Mouse (Mus musculus): ENCODE data around the gene Snca.

Gene Snca

DNA sequence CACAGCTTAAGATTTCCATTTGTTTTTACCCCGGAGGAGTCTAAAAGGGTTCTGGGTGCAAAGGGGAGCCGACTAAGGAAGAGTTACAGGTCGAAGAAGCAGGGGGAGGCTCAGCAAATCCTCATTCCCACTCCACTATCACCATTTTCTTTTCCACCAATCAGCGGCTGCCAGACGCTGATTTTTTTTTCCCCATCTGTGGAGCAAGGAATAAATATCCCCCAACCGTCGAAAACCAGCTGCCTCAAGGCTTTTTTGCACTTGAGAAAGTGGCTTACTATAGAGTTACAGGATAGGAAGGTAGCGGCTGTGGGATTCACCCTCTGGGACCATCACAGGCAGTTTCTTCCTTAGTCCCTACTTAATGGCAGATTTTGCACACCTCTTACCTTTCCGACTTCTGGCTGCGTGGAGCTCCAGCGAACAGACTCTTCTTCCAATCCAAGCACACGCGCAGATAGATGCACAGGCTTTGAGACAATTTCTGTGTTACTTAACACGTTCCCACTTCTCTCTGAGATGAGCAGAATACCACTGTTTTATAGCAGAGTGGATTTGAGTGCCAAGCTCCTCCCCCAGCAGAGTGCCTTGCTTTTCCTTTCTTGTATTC lies at the start of gene Snca:
Gene Snca (minus strand): TSS at position 574 of the 610 bp plus-strand sequence.
- DNase-seq (ENCODE audit: low spot score in 2 of 2), result peak; percentile 36 to 46

DNA sequence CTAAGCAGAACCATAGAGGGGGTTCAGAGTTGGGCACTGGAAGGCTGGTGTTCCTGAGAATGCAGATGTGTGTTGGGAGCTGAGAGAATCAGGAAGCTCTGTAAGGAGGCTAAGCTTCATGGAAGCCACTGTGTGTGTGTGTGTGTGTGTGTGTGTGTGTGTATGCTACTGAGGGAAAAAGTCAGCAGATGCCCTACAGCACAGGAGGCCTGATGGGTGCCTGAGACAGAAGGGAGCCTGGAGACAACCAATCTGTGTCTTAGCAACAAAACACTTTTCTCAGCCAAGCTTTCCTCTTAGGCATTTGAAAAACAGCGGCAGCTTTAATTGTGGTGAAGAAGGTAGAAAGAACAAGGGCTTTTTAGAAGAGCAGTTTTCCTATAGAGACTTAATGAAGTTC lies 40.5 kb upstream of the Snca start:
- peak in 1 of 2 experiments; percentile 18 for DNase-seq (ENCODE audit: low spot score in 2 of 2)

DNA sequence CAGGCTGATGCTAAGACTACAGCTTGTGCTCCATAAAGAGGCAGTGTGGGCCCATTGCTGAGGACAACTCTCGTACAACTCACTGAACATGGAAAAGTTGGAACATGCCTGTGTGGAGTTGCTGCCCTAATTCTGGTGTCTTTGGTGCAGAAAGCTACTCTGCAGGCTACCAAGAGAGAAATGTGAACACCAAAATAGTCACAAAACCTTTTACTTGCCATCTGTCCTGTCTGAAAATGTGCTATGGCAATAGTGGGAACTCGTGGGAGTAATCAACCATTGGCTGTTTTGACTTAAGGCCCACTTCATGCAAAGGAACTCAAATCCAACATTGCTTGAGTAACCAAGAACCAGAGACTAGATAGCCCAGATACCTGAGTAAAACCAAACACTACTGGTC lies 26.9 kb upstream of the Snca start:
- no peak for DNase-seq (ENCODE audit: low spot score in 2 of 2)

DNA sequence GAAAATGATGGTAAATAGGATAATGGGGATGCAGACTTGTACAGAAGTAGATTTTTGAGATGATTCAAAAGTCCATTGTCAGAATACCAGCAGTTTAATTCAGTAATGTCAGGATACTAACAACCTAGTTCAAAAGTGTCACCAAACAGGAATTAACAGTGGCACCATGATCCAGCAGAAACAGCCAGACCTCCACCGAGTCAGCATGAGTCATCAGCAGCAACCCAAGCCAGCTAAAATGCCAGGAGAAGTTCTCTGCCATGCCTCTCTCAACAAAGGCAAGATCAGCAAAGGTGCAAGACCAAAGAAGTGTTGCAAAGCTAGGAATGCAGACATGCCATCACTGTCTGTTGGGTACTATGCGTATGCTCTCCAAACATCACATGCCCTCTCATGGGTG lies 22.0 kb upstream of the Snca start:
- DNase-seq (ENCODE audit: low spot score in 2 of 2), result no peak

DNA sequence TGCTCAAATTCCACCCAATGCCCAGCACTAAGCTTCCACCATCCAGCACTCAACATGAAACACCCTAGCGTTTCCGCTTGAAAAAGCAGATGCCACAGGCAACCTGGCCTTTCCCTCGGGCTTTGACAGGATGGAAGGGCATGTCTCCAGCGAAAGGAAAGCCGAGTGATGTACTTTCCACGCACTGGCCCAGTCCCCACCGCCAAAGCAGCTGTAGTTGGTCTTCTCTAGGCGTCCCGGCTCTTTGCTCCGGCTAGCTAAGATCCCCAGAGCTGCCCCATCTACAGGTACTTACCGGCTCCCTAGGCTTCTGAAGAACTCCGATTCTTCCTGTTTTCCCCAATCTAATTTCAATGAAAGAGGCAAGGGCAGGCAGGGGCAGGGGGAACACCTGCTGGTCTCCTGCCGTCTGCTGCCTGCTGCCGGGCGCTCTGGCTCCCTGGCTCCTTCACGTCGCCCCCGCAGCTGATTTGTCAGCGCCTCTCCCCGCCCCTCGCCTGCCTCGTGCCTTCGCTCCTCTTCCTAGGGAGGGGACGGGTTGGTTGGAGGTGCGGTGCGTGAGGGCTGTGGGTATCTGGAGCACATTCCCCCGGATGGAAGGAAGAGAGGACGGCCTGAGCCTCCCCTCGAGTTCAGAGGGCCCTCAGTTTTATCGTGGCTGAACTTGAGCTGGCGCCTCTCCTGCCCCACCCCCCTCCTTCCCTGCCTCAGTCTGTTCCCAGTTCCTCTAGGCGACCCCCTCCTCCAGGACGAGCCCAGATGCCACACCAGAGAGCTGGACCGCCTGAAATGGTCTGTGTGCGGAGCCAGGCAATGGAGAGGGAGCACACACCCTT lies 1.0 kb downstream of the Snca start:
- DNase-seq (ENCODE audit: low spot score in 2 of 2), result peak; percentile 77 to 81

DNA sequence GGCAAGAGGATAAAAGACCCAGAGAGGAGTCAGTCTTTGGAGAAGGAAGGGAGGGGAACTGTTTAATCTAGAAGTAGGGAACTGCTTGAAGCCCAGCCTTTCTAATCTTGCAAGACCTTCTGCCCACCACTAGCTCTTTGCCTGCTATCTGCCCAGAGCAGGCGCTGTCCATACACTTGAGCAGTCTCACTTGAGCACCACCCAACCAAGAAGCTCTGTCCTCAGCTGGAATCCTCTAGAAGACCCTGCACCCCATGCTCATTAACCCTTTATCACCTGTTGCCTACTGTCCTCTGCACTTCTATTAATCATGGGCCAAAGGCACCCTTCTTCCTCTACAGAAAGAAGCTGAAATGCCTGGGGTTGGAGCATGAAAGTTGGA lies 1.6 kb downstream of the Snca start:
- peak in 1 of 2 experiments; percentile 6 for DNase-seq (ENCODE audit: low spot score in 2 of 2)

DNA sequence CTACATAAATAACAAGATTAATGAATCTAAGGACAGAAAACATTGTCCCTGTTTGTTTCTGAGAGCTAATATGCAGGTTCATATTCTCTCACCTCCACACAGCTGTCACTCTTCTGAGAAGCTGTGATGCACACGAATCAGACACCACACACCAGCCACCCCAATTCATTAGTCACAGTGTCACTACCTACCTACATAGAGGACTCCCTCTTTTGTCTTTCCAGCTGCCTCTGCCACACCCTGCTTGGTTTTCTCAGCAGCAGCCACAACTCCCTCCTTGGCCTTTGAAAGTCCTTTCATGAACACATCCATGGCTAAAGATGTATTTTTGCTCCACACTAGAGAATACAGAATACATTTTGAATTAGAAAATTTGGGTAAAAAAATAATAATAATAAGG lies 2.4 kb downstream of the Snca start:
- no peak for DNase-seq (ENCODE audit: low spot score in 2 of 2)

DNA sequence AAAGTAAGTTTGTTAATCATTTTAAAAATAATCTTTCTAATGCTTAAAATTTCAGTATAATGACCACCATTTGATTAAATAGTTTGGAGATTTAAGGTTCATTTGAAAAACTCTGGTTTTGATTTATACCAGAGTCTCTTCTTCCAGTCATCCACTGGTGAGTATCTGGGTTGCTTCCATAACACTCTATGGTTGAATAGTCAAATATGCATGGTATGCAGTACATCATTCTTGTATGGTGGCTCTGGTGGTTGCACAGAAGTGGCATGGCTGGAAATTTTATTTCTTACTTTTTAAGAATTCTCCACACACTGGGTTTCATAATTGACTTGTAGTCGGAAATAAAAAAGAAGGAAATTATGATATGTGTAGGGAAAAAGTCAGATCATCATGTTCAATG lies 10.4 kb downstream of the Snca start:
- DNase-seq (ENCODE audit: low spot score in 2 of 2), result no peak

DNA sequence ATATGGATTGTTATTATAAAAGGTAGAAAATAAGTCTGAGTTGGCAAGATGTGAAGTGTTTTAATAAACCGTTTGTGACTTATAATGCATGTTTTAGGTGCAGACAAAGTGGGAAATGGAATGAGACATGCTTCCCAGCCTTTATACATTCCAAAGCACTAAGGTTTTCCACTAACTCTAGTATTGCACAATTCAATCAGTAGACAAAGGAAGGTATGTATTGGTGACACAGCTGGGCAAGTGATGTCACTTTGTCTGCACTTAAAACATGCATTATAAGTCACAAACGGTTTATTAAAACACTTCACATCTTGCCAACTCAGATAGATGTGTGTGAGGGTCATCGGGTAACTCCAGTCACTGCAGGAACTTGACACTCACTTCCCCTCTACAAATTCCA lies 16.1 kb downstream of the Snca start:
- no peak for DNase-seq (ENCODE audit: low spot score in 2 of 2)

DNA sequence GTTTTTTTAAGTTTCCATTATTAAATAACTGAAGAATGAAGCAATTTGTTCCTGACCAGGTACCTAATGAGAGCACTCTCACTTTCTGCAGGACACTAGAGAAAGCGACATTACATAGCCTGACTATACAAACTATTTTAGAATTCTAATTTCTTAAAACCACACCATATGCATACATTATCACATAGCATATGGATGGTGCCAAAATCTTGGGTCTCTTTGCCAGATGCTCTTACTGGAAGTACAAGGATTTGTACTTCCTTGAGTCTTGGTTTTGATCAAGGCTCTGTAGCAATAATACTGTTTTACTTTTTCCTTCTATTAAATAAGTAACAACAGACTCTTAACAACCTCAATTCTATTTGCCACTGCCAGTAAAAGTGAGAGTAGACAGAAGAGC lies 31.4 kb downstream of the Snca start:
- no peak for DNase-seq (ENCODE audit: low spot score in 2 of 2)

DNA sequence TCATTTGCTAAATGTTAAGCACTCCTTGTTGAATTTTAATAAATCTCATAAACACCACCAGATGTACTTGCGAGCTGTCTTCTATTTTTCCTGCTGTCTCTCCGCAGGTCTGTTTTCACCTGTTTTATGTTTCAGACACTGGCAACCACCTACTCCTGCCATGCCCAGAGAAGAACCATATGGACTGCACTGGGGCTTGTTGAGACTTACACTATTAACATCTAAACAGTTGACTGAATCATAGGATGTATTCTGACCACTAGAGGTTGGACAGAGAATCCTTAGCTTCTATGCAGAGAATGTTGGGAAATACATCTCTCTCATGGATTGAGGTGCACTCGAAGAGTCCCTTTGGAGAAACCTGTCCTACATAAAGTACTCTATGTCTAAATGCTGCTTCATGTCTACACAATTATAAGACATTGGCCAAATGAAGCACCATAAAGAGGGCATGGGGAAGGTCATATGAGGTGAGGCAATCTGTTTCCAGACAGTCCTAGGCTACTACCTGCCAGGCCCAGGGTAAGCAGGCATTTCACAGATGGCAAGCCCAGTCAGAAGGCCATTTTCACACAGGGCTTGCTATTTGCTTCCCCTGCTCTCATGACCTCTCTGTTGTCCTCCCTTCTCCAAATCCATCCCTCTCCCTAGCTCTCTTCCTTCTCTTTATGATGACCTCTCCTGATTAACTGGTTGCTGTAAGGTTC lies 35.8 kb downstream of the Snca start:
- DNase-seq (ENCODE audit: low spot score in 2 of 2), result no peak

DNA sequence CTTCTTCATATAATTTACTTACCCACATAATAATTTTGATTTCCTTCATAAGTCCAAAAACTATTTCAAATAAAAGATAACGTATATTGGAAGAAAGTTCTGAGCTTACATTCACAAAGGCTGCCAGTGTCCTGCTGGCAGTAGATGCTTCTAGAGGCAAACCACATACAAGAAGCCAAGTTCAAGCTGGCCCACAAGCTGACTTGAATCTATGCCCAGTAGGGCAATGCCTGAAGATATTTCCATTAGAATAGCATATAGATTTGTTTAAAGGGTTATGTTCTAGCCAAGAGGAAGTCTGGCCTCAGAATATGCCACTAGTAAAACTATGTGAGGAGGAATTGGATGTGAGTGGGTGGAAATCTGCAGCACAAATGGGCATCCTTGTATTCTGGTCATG lies 42.7 kb downstream of the Snca start:
- DNase-seq (ENCODE audit: low spot score in 2 of 2), result no peak

DNA sequence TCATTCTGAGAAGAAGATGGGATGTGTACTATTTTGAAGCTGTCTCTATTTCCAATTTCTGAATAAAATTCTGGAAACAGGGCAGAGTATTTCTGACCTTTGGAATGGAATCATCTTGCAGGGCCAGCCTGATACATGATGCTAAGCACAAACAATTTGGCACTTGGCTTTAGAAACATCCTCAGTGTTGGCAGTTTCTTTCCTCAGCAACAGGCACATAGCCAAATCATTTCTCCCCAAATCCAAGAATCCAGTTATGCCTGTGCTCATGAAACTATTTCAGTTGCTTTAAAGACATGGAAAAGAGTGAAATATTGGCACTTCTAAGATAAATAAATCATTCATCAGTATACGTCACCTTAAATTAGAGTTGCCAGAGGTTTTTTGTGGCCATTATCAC lies 57.8 kb downstream of the Snca start:
- DNase-seq (ENCODE audit: low spot score in 2 of 2), result no peak

DNA sequence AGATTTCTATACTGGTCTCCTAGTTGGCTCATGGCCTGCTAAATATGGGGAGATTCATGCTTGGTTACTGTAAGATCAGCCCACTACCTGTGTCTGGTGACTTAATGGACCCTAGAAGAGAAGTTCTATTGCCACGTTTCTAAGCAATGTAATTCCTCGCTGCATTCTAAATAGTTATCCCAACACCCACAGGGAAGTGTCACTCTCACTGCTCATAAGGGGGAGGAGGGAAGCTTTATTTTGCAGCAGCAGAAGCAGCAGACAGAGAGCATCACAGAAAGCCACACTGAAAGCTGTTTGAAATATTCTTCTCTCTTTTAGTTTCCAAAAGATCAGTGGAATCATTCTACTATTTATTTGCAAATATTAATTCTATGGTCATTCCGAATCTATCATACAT lies 64.0 kb downstream of the Snca start:
- DNase-seq (ENCODE audit: low spot score in 2 of 2), result no peak

DNA sequence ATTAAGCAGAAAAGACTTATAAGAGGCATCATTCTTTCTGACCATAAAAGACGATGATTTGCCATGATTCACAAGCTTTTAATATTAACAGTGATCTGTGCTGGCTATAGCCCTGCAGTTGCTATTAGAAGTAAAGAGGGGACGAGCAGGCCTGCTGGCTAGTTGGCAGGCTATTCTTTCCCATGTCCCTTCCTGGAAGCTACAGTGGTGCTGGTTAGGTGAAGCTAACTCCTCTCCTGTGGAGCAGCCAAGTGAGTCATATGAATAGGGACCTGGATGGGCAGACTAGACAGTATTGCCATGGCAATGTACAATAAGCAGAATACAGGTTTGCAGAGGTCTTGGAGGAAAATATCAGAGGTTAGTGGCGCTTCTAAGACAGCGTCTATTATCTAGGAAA lies 66.8 kb downstream of the Snca start:
- no peak for DNase-seq (ENCODE audit: low spot score in 2 of 2)

DNA sequence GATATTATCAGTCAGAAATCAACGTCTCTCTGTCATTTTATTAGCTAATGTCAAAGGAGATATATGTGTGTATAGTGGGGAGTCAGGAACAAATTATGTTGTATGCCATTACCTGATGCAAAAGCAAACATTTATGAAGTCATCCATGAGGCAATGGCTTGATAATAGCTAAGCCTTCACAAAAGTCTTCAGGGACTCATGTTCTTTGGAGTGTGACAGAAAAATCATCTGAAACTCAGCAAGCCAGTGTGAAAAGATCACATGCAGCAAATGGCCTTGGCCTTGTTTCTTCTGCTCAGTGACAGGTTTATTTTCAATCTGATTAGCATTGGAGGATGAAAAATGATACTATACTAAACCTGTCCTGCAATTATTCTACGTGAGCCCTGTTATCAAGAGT lies 67.9 kb downstream of the Snca start:
- DNase-seq (ENCODE audit: low spot score in 2 of 2), result no peak

DNA sequence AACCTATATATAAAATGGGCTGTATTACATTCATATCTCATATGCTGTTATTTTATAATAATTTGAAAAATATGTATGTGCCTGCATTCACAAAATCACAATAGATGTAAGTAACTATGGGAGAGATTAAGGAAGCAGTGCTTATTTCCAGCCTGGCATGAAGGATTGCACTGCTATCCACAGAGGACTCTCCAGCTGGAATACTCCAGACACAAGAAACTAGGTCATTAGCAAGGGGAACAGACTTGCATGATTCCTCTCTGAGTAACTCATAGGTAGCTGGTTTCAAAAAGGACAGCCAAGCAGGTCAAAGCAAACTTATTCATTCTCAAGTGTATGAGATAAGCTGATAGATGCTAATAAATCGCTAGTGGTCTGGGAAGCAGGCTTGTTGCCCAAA lies 74.7 kb downstream of the Snca start:
- DNase-seq (ENCODE audit: low spot score in 2 of 2), result no peak

DNA sequence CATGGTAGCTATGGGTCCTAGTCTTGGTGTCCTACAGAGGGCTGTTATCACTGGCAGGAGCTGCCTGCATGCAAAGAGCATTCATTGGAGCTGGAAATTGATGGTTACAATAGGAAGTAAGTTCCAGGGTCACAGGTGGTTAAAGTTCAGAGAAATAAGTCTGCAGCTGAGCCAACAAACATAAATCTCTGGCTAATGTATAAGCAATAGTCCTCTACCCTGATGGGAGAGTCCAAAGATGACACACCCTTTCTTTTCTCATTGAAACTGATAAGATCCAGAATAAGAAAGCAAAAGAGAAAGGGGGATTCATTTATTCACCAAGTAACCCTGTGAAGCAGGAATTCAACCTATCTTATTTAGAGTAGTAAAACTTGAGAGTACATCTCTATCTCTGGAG lies 83.7 kb downstream of the Snca start:
- DNase-seq (ENCODE audit: low spot score in 2 of 2), result no peak

DNA sequence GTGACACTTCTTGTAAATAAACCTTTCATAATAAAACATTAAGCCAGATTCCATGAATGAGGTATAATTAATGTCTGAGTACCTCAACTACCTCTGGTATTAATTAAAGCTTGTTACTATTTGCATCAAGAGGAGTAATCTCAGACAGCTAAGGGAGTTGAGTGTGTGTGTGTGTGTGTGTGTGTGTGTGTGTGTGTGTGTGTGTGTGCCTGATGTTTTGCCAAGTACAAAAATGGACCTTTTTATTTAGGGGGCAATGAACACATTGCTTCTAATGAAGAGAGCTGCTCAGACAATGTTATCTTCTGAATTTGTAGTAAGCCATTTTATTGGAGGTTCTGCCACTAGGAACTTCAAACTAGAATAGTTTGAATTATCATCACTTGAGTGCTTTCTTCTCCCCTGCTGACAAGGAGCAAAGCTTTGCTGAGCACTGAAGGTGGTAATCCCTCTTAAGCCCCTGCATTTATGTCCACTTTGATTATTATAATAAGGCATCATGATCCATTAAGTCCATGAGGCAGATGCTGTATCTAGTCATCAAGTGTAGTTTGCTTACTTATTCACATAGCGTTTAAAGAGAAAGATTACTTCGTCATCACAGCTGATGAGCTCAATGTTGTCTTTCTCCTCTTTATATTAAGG lies 88.1 kb downstream of the Snca start:
- no peak for DNase-seq (ENCODE audit: low spot score in 2 of 2)

DNA sequence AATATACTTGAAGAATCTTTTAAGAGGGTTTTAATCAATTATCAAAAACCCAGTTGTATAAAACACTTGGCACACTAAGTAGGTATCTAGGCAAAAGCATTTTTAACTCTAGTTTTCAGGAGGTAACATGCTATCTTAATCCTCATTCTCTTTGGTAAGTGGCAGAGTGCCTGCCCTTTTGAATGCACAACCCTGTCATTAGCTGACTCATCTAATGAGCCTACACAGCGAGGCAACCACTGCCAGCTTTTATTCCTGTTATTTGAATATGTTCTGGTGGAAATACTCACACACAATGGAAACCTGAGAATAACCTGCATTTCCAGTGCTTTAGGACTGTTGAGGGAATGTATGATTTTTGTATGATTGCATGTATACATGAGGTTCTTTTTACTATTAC lies 89.9 kb downstream of the Snca start:
- no peak for DNase-seq (ENCODE audit: low spot score in 2 of 2)

DNA sequence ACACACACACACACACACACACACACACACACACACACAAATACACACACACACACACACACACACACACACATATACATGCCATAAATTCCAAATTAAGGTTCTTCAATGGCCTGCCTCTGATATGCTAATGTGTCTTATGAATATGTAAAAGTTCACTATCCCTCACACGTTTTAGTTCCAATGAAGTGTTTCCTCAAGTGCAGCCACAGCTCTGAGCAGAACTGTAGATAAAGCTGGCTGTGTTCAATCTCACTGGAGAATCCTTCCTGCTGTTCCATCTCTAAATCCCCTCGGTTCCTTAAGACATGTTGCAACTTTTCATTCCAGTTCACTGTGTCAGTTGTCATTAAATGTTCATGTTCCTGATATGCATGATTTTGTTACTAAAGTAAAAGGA lies 98.5 kb downstream of the Snca start:
- DNase-seq (ENCODE audit: low spot score in 2 of 2), result no peak

DNA sequence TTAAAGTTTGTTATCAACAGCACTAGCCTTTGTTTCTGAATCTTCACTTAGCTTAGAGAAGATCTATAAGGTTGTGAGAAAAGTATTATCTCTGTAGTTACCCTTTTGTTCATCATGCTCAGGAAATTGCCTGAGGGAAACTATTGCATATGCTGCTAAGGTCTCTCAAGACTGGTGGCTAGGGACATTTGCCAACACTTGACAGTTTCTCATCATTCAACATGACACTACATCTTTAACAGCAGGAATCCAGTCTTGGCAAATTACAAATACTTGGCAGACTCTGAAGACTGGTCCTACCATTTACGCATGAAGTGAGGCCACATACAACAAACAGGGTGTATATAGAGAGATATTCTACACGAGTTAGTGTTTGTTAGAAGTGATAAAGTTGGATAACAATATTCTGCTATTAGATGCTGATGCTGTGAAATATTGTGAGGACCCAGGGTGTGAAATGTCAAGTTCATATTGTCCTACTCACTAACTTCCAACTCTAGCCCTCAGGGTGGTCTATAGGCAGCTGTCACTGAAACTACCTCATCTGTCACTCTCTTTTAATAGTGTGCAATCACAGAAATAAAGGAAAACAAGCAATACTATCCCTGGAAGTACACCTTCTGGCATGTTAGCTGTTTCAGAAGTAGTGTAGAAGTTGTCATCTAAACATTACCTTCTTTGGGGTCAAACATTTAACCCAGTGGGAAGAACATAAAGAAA lies 105.4 kb downstream of the Snca start:
- DNase-seq (ENCODE audit: low spot score in 2 of 2), result no peak
